Mouse (Mus musculus) E14TG2a.4 (cell line): ENCODE data around the gene Mrpl28.

Source experiments
- CTCF ChIP-seq: conservative IDR thresholded peaks from 2 replicates; pipeline ENCODE4 v1.5.1; 2014; ENCODE audit warnings: low read length
- NANOG ChIP-seq: IDR thresholded peaks from 2 replicates; pipeline ENCODE4 v1.6.1; 2014; ENCODE audit warnings: borderline replicate concordance, low read length, mixed read lengths
- POU5F1 ChIP-seq: IDR thresholded peaks from 2 replicates; pipeline ENCODE4 v1.6.1; 2014; ENCODE audit warnings: low read length, borderline replicate concordance

DNA sequence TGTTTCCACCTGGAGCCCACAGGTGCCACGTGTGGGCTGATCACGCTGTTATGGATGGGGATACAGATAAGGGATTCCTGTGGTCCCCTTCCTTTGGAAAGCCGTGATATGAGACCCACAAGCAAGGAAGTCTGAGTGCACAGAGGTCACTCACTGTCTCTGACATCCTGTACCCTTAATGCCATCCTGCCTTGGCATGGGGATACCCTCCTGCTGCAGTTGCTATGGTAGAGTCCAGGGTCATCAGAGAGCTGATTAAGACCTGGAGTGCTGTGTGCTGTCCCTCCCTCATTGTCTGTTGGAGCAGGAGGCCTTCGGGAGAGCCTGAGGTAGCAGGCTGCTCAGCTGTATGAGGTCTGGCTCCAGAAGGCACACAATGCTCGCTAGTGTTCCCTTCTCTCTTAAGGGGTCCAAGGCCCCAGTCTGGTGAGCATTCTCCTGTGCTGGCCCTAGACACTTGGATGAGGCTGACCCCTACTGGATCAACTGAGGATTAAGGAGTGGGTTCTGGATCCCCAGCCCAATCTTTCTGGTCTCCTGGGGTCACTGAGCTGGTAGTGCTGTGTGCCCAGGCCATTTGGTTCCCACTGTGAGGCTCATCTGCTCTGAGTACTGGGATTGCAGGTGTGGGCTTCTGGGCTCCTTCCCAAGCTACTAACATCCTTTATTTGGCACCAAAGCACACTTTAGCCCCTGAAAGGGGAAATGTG lies 714 bp upstream of the Mrpl28 start:
- TF ChIP-seq CTCF = no peak
- TF ChIP-seq POU5F1 = no peak
- no peak for TF ChIP-seq NANOG
